Mouse (Mus musculus): ENCODE results near the gene Cbfa2t2. TPM values are rescaled to one million over a fixed set of nuclear protein-coding genes. Genes with fewer than 3 reads are reported as not detected.

The Cbfa2t2 gene
- 55.8 and 59.3 TPM in 2 replicates for polyA plus RNA-seq (2015; fragmentation: Nextera tagmentation; extraction: Ambion mirVana)

DNA sequence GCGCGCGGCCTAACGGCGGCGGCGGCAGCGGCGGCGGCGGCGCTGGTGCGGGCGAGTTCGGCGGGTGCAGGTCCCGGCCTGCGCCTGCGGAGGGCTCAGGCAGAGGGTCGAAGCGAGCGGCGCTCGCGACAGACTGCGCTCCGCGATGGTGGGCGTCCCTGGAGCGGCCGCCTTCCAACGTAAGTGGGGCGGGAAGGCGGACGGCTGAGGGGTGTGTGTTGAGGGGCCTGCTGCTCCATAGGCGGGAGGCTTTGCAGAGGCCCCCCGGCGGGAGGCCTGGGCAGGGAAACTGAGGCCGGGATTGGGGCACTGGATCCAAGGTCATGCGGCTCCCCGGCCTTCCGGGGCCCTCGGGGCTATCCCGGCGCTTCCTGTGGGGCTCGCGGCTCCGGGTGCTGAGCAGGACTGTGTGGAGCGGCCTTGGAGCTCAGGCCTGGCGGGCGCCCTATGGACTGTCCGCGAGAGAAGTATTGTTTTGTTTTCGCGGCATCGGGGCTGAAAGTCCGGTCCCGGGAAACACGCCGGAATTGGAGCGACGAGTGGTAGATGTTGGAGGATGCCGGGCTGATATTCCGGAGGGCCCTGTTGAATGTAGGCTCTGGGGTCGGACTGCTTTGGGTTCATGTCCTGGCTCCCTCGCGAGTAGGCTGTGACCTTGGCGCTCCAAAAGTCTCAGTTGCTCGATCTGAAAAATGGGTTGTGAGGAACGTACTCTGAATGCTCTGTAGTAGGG is at the start of gene Cbfa2t2:
Cbfa2t2 (plus strand) TSS at position 24 of the 733 bp plus-strand sequence.
- H3K4me2 ChIP-seq: peak within 1 kb of the TSS; percentile 60
- H3K4me3 ChIP-seq: peak within 1 kb of the TSS; percentile 67
- H3K27ac ChIP-seq: peak within 1 kb of the TSS; percentile 88
- no peaks in the 10 kb centered on the region for H3K9me3 ChIP-seq
- WGBS: under 1% methylated on average over 51 of the region's 70 CpGs
- peak; percentile 92 for ATAC-seq (replicated peaks)
- H3K4me1 ChIP-seq: peaks cover 30% of the 10 kb centered on the region
- H3K27me3 ChIP-seq (replicated peaks): no peaks in the 10 kb centered on the region
- no peaks in the 10 kb centered on the region for H3K36me3 ChIP-seq (replicated peaks)
- H3K9ac ChIP-seq: peak within 1 kb of the TSS; percentile 86

- Histone ChIP-seq H3K27me3 (replicated peaks) (no peaks in the 10 kb centered on the region), H3K9me3 (no peaks in the 10 kb centered on the region), H3K4me1 (no peaks in the 10 kb centered on the region), H3K4me2 (no peak overlapping the region), H3K4me3 (no peak overlapping the region), H3K36me3 (replicated peaks) (no peaks in the 10 kb centered on the region), H3K9ac (no peak overlapping the region), H3K27ac (no peak overlapping the region)
- ATAC-seq (replicated peaks): no peak
- 88% methylated on average over 11 of the region's 11 CpGs for WGBS
These were observed 45.9 kb upstream of the Cbfa2t2 start for GRCm38 (mm10) chr2:154390180-154390964.

DNA sequence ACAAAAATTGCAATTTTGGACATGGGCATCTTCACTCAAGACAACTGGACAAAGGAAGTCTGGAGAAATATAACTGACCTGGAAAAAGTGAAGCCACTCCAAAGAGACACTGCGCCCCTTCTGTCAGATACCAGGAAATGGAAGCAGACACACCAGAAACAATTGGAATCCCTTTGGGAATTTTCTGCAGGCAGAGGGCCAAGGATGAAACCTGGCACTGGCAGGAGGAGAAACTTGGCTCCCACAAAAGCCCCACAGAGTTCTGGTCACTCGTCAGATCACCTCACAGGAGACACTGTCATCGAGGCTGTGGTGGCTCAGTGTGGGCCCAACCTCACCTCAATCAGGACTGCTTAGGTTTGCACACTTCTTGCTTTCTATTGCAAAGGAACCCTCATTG is 41.7 kb upstream of the Cbfa2t2 start:
- ATAC-seq (replicated peaks): no peak
- Histone ChIP-seq H3K4me3 (no peak overlapping the region), H3K27me3 (replicated peaks) (no peaks in the 10 kb centered on the region), H3K4me1 (no peaks in the 10 kb centered on the region), H3K36me3 (replicated peaks) (no peaks in the 10 kb centered on the region), H3K9ac (no peak overlapping the region), H3K4me2 (no peak overlapping the region), H3K9me3 (no peaks in the 10 kb centered on the region), H3K27ac (no peak overlapping the region)
- WGBS: 74% methylated on average over 3 of the region's 3 CpGs

DNA sequence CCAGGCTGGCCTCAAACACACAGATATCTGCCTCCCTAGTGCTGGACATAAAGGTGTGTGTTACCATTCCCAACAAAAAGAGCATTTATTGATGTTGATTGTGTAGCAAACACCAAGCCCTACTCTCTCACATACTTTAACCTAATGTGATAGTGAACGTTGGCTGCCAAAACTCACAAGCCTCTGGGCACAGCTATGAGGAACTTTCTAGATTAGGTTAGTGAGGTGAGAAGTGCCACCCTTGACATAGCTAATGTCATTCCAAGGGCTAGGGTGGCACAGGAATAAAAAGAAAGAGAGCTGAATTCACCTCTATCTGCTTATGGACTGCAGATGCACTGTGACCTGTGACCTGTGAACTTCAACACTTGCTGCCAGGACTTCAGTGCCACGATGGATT is 39.8 kb upstream of the Cbfa2t2 start:
- Histone ChIP-seq H3K4me1 (no peaks in the 10 kb centered on the region), H3K36me3 (replicated peaks) (no peaks in the 10 kb centered on the region), H3K27me3 (replicated peaks) (no peaks in the 10 kb centered on the region), H3K9ac (no peak overlapping the region), H3K27ac (no peak overlapping the region), H3K9me3 (no peaks in the 10 kb centered on the region), H3K4me2 (no peak overlapping the region), H3K4me3 (no peak overlapping the region)
- 85% methylated on average over 2 of the region's 2 CpGs for WGBS
- ATAC-seq (replicated peaks): no peak

DNA sequence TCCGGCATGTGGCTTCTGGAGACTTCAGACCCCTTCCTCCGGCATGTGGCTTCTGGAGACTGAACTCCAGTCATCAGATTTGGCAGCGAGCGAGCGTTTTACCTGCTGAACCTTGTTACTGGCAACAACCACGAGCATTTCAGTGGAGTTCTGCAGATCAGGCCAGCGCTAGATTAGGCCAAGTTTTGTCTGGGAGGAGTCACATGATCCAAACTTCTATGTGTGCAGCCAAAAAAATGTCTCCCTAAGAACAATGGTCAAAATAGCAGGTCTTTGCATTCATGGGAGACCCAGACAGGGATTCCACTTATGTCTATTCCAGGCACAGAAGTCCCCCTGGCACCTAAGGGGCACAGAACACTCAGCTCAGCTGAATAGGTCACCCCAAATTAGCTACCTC is 38.0 kb upstream of the Cbfa2t2 start:
- no peaks in the 10 kb centered on the region for H3K27me3 ChIP-seq (replicated peaks)
- 85% methylated on average over 7 of the region's 7 CpGs for WGBS
- H3K4me2 ChIP-seq: no peak overlapping the region
- no peak overlapping the region for H3K4me3 ChIP-seq
- no peaks in the 10 kb centered on the region for H3K36me3 ChIP-seq (replicated peaks)
- no peak for ATAC-seq (replicated peaks)
- H3K9me3 ChIP-seq: no peaks in the 10 kb centered on the region
- no peaks in the 10 kb centered on the region for H3K4me1 ChIP-seq
- no peak overlapping the region for H3K27ac ChIP-seq
- H3K9ac ChIP-seq: no peak overlapping the region

- 63% methylated on average over 2 of the region's 2 CpGs for WGBS
- no peak overlapping the region for H3K27ac ChIP-seq
- no peak overlapping the region for H3K4me3 ChIP-seq
- no peaks in the 10 kb centered on the region for H3K36me3 ChIP-seq (replicated peaks)
- H3K4me1 ChIP-seq: no peaks in the 10 kb centered on the region
- H3K9ac ChIP-seq: no peak overlapping the region
- no peaks in the 10 kb centered on the region for H3K27me3 ChIP-seq (replicated peaks)
- H3K9me3 ChIP-seq: no peaks in the 10 kb centered on the region
- no peak overlapping the region for H3K4me2 ChIP-seq
- no peak for ATAC-seq (replicated peaks)
These were observed 37.0 kb upstream of the Cbfa2t2 start for GRCm38 (mm10) chr2:154399325-154399724.

- no peaks in the 10 kb centered on the region for H3K36me3 ChIP-seq (replicated peaks)
- H3K4me2 ChIP-seq: no peak overlapping the region
- H3K4me3 ChIP-seq: no peak overlapping the region
- H3K9me3 ChIP-seq: no peaks in the 10 kb centered on the region
- no peak for ATAC-seq (replicated peaks)
- 74% methylated on average over 1 of the region's 1 CpGs for WGBS
- no peak overlapping the region for H3K9ac ChIP-seq
- no peak overlapping the region for H3K27ac ChIP-seq
- peaks cover 14% of the 10 kb centered on the region; the same call in 1 of the 2 replicates for H3K4me1 ChIP-seq
- no peaks in the 10 kb centered on the region for H3K27me3 ChIP-seq (replicated peaks)
These were observed 34.3 kb upstream of the Cbfa2t2 start for GRCm38 (mm10) chr2:154401976-154402375.

DNA sequence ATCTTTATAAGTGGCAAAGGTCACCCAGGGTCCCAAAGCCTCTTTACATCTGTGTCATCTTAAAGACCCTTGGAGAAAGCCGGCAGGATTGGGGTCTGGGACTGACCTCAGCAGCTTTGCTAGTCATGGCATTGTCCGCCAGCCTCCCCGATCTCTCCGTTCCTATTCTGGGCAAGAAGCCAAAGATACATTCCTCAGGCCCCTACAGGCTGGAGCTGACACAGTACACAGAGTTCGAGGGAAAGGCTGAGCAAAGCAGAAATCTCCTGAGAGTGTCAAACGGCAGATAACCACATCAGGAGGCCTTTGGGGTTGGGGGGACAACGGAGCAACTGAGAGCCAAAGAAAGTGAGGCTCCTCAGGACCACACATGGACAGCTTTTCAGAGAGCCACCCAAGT is 33.5 kb upstream of the Cbfa2t2 start:
- Histone ChIP-seq H3K9ac (no peak overlapping the region), H3K27me3 (replicated peaks) (no peaks in the 10 kb centered on the region), H3K4me3 (no peak overlapping the region), H3K4me1 (peaks cover 20% of the 10 kb centered on the region), H3K27ac (no peak overlapping the region), H3K9me3 (no peaks in the 10 kb centered on the region), H3K4me2 (no peak overlapping the region), H3K36me3 (replicated peaks) (no peaks in the 10 kb centered on the region)
- WGBS: 19% methylated on average over 7 of the region's 7 CpGs
- no peak for ATAC-seq (replicated peaks)

DNA sequence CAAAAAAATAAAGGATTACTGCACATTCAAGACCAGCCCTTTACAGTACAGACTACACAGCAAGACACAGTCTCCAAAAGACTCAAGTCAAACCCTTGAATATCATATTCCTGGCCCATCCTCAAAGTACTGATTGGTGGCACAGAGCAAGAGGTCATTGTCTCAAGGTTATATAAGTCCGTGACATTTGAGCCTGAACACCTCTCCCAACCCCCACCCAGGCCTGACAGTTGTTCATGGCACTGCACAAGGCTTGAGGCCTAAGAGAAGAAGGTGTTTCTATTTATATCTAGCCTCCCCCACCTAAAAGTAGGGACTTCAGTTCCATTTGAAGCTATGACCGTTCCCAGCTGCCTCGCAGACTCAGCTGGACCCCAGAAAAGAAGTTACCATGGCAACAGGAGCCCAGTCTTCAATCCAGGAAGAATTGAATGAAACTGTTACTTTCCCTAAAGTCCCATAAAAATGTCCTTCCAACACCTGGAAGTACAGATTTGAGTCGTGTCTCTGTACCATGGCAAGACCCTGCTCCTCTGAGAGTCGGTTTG is 30.8 kb upstream of the Cbfa2t2 start:
- H3K36me3 ChIP-seq (replicated peaks): no peaks in the 10 kb centered on the region
- H3K4me1 ChIP-seq: peaks cover 26% of the 10 kb centered on the region
- H3K9ac ChIP-seq: no peak overlapping the region
- no peak overlapping the region; the same call in 1 of the 2 replicates for H3K27ac ChIP-seq
- no peaks in the 10 kb centered on the region for H3K27me3 ChIP-seq (replicated peaks)
- no peak for ATAC-seq (replicated peaks)
- 45% methylated on average over 5 of the region's 5 CpGs for WGBS
- H3K9me3 ChIP-seq: no peaks in the 10 kb centered on the region
- no peak overlapping the region for H3K4me3 ChIP-seq
- peak overlapping the region; percentile 17; the same call in 1 of the 2 replicates for H3K4me2 ChIP-seq

DNA sequence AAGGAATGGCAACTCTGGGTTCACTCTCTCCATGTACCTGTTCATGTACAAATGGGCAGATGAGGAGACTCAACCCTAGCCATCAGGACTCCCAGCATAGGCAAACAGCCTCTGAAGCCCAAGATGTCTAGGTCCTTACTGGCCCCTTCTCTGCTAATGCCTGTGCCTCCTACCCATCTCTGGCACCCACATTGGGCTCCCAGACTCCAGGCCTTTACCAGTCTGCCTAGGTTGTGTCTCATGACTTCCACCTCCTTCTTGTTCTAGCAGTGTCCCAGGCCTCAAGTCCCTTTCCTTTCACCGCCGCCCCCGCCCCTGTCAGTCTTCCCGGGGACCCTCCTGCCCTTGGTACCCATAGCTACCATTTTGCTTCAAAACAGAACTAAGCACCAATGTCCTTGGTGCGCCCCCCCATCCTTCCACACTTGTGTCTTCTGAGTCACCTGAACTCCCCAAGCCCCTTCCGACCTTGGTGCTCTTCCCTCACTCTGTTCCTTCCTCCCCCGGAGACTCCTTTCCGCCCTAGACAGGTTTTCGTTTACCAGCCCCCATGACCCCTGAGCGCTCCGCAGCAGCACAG is 29.1 kb upstream of the Cbfa2t2 start:
- Histone ChIP-seq H3K4me1 (peaks cover 26% of the 10 kb centered on the region), H3K4me3 (peak overlapping the region; percentile 88), H3K27ac (peak overlapping the region; percentile 61; the same call in 1 of the 2 replicates), H3K9me3 (no peaks in the 10 kb centered on the region), H3K4me2 (peak overlapping the region; percentile 74), H3K9ac (peak overlapping the region; percentile 74), H3K36me3 (replicated peaks) (no peaks in the 10 kb centered on the region), H3K27me3 (replicated peaks) (no peaks in the 10 kb centered on the region)
- no peak; the same call in none of the 2 replicates for ATAC-seq (replicated peaks)
- 32% methylated on average over 11 of the region's 11 CpGs for WGBS

DNA sequence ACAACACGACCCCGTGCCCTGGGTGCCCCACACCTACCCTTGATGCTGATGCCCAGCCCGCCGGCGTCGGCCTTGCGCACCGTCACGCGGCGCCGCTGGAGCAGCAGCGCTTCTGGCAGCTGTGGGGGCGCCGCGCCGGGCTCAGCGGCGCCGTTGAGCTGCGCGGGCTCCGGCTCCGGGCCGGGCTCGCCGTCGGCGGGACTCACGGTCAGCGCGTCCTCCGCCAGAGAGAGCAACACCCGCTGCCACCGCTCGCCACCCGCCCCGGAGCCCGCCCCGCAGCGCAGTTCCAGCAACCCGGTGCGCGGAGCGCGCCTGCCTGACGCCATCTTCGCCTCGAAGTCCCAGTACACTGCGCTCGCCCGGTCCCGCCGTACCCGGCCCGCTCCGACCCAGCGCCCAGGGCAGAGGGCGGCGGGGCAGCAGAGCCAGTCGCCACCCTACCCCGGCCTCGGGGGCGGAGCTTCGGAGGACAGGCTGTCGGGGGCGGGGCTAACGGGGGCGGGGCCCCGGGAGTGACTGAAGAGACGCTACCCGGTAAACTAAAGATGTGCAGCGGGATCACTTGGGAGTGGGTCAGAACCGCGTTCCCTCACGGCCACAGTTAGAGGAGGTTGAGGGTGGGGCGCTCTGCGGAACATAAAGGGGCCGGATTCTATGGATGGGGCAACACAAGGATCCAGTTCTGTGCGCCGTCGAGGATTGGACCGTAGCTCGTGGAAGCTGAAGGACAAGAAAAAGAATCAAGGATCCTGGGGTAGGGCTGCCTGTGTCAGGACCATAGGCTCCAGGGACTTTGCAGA is 28.4 kb upstream of the Cbfa2t2 start, which contains the start of gene Snta1:
Snta1 (minus strand) TSS at position 457 of the 803 bp plus-strand sequence.
- Histone ChIP-seq H3K27ac (peak within 1 kb of the TSS; percentile 61), H3K4me2 (peak within 1 kb of the TSS; percentile 74), H3K4me1 (peaks cover 26% of the 10 kb centered on the region), H3K27me3 (replicated peaks) (no peaks in the 10 kb centered on the region), H3K9me3 (no peaks in the 10 kb centered on the region), H3K4me3 (peak within 1 kb of the TSS; percentile 88), H3K9ac (peak within 1 kb of the TSS; percentile 74), H3K36me3 (replicated peaks) (no peaks in the 10 kb centered on the region)
- 1% methylated on average over 84 of the region's 84 CpGs for WGBS
- ATAC-seq (replicated peaks): peak; percentile 87

All from midbrain, embryonic 15.5 days (tissue).